Mouse (Mus musculus) Patski (cell line): Measurements from ENCODE around the gene Ube2ql1. TPM values are rescaled to one million over a fixed set of nuclear protein-coding genes. Genes with fewer than 3 reads are reported as not detected.

Experiments used
- ATAC-seq: fragments of 100-300 bp; one replicate; pipeline ENCODE4 v1.8.0; 2021
- CTCF ChIA-PET: fragments of 350-600 bp; sonication (Branson Sonifier 250); formaldehyde crosslinking; loops from one replicate; lab custom pipeline; 2022; ENCODE audit warnings: inconsistent platforms; lab: Charles Lee
- POLR2A ChIA-PET: fragments of 350-600 bp; sonication (Branson Sonifier 250); formaldehyde crosslinking; loops from one replicate; lab custom pipeline; 2022; ENCODE audit warnings: antibody characterized with exemption, inconsistent platforms; lab: Charles Lee
- DNase-seq: peaks from one replicate; pipeline ENCODE4 v3.0.0-alpha.2; 2011; ENCODE audit warnings: low read depth, low spot score
- H3K27me3 ChIP-seq: fragments of 371-371 bp; one replicate; pipeline ENCODE4 v1.5.1; 2021
- CTCF ChIP-seq: fragments of 100-300 bp; IDR thresholded peaks from one replicate; pipeline ENCODE4 v1.5.1; 2021
- in situ Hi-C: fragments of 300-500 bp; cut with MboI; formaldehyde crosslinking; loops from 3 replicates; pipeline ENCODE4 v1.11.1; 2018; ENCODE audit warnings: low pct_unique_long_range_greater_than_20kb, mixed read lengths
- polyA plus RNA-seq: library from polyadenylated mRNA; unstranded; gene quantifications from one replicate; pipeline ENCODE4 v1.2.3, GENCODE M21; 2021

Gene Ube2ql1
- 4.4 TPM for polyA plus RNA-seq

- peak; percentile 97 for ATAC-seq
Measured at GRCm38 (mm10) chr13:69739759-69740135, at the start of gene Ube2ql1. TSS of gene Ube2ql1 (minus strand) at chr13:69739889.

GRCm38 (mm10) chr13:69788704-69789103 is 49.0 kb upstream of the Ube2ql1 start:
- no peak for TF ChIP-seq CTCF
- ChIA-PET POLR2A (no interaction called here), CTCF (no interaction called here)
- in situ Hi-C loops = no loop called here
- ATAC-seq = no peak
- no peak for DNase-seq
- peaks cover 8% of the 10 kb centered on the region for H3K27me3 ChIP-seq

More at GRCm38 (mm10) chr13:69739759-69740135, at the start of gene Ube2ql1:
- TF ChIP-seq CTCF = no peak
- POLR2A ChIA-PET = no interaction called here
- peak; percentile 25 for DNase-seq
- CTCF ChIA-PET = no interaction called here
- peaks cover 23% of the 10 kb centered on the region for H3K27me3 ChIP-seq
- in situ Hi-C loops = no loop called here

- POLR2A ChIA-PET = no interaction called here
Measured at GRCm38 (mm10) chr13:69778221-69778620, 38.5 kb upstream of the Ube2ql1 start.

GRCm38 (mm10) chr13:69772358-69772757 is 32.7 kb upstream of the Ube2ql1 start:
- in situ Hi-C loops = no loop called here
- no peak for TF ChIP-seq CTCF
- ChIA-PET POLR2A (no interaction called here), CTCF (interaction anchor here (0.9 kb wide), 1 partner anchor 9 kb away, joined by 3 read pairs; no protein-coding TSS in a partner anchor)
- ATAC-seq = no peak
- DNase-seq = no peak
- no peaks in the 10 kb centered on the region for H3K27me3 ChIP-seq

More at GRCm38 (mm10) chr13:69778221-69778620, 38.5 kb upstream of the Ube2ql1 start:
- H3K27me3 ChIP-seq = no peaks in the 10 kb centered on the region
- CTCF ChIA-PET = no interaction called here
- no peak for TF ChIP-seq CTCF
- ATAC-seq (no peak), DNase-seq (no peak)
- in situ Hi-C loops = no loop called here

GRCm38 (mm10) chr13:69770538-69771456 is 31.1 kb upstream of the Ube2ql1 start:
- no peak for DNase-seq

GRCm38 (mm10) chr13:69768152-69768551 is 28.5 kb upstream of the Ube2ql1 start:
- ATAC-seq (no peak), DNase-seq (peak; percentile 3)
- in situ Hi-C loops = no loop called here
- ChIA-PET POLR2A (no interaction called here), CTCF (interaction anchor here (1.2 kb wide), 1 partner anchor 14 kb away, joined by 3 read pairs; no protein-coding TSS in a partner anchor)
- H3K27me3 ChIP-seq = no peaks in the 10 kb centered on the region
- no peak for TF ChIP-seq CTCF

More at GRCm38 (mm10) chr13:69770538-69771456, 31.1 kb upstream of the Ube2ql1 start:
- ATAC-seq = peak; percentile 47
- ChIA-PET POLR2A (interaction anchor here (0.5 kb wide), 1 partner anchor 148 kb away, joined by 4 read pairs; no protein-coding TSS in a partner anchor), CTCF (interaction anchor here (1.1 kb wide), 1 partner anchor 12 kb away, joined by 4 read pairs; no protein-coding TSS in a partner anchor)
- no peaks in the 10 kb centered on the region for H3K27me3 ChIP-seq
- in situ Hi-C loops = no loop called here
- TF ChIP-seq CTCF = no peak

GRCm38 (mm10) chr13:69764646-69765045 is 25.0 kb upstream of the Ube2ql1 start:
- DNase-seq (no peak), ATAC-seq (no peak)
- ChIA-PET CTCF (no interaction called here), POLR2A (no interaction called here)
- TF ChIP-seq CTCF = no peak
- in situ Hi-C loops = no loop called here
- no peaks in the 10 kb centered on the region for H3K27me3 ChIP-seq

GRCm38 (mm10) chr13:69761393-69761792 is 21.7 kb upstream of the Ube2ql1 start:
- DNase-seq (no peak), ATAC-seq (no peak)
- TF ChIP-seq CTCF = no peak
- peaks cover 3% of the 10 kb centered on the region for H3K27me3 ChIP-seq
- ChIA-PET CTCF (no interaction called here), POLR2A (no interaction called here)
- in situ Hi-C loops = no loop called here

GRCm38 (mm10) chr13:69758979-69759378 is 19.3 kb upstream of the Ube2ql1 start:
- ATAC-seq = no peak
- no peak for TF ChIP-seq CTCF
- DNase-seq = no peak
- peaks cover 4% of the 10 kb centered on the region for H3K27me3 ChIP-seq
- POLR2A ChIA-PET = no interaction called here
- CTCF ChIA-PET = interaction anchor here (0.8 to 0.9 kb wide), 2 partner anchors 11 to 16 kb away, joined by 4 to 6 read pairs; no protein-coding TSS in a partner anchor
- in situ Hi-C loops = no loop called here

GRCm38 (mm10) chr13:69752875-69753274 is 13.2 kb upstream of the Ube2ql1 start:
- ChIA-PET POLR2A (no interaction called here), CTCF (no interaction called here)
- peaks cover 9% of the 10 kb centered on the region for H3K27me3 ChIP-seq
- in situ Hi-C loops = no loop called here
- ATAC-seq = no peak
- no peak for DNase-seq
- TF ChIP-seq CTCF = no peak

GRCm38 (mm10) chr13:69751510-69751909 is 11.8 kb upstream of the Ube2ql1 start:
- in situ Hi-C loops = no loop called here
- H3K27me3 ChIP-seq = peaks cover 7% of the 10 kb centered on the region
- CTCF ChIA-PET = no interaction called here
- DNase-seq (no peak), ATAC-seq (no peak)
- POLR2A ChIA-PET = no interaction called here
- no peak for TF ChIP-seq CTCF
